Mouse (Mus musculus) kidney, postnatal 4 days (tissue): ENCODE data around the gene Fgf18.
A peak's percentile ranks its signal among the peaks of the same experiment; 100 is the strongest.

ENCODE experiments used
- DNase-seq, 2 experiments: peaks; one replicate each; pipeline ENCODE4 v3.0.0; 2021; ENCODE audit warnings: mixed read lengths in 2 of 2

Gene Fgf18

GRCm38 (mm10) chr11:33149453-33149852 is 2.3 kb upstream of the Fgf18 start:
- no peak for DNase-seq

- DNase-seq: no peak
Observed at GRCm38 (mm10) chr11:33149088-33149436, 1.9 kb upstream of the Fgf18 start.

- peak; percentile 84 to 88 for DNase-seq
Observed at GRCm38 (mm10) chr11:33148338-33149087, 1.3 kb upstream of the Fgf18 start.

- DNase-seq: peak; percentile 63 to 76
Observed at GRCm38 (mm10) chr11:33147572-33148337, 555 bp upstream of the Fgf18 start.

- peak; percentile 47 to 67 for DNase-seq
Observed at GRCm38 (mm10) chr11:33146651-33147131, 509 bp downstream of the Fgf18 start.

- peak; percentile 72 to 79 for DNase-seq
Observed at GRCm38 (mm10) chr11:33146143-33146497, 1.1 kb downstream of the Fgf18 start.

- no peak for DNase-seq
Observed at GRCm38 (mm10) chr11:33145201-33146142, 1.7 kb downstream of the Fgf18 start.

- DNase-seq: peak; percentile 38 to 63
Observed at GRCm38 (mm10) chr11:33143906-33144305, 3.3 kb downstream of the Fgf18 start.

GRCm38 (mm10) chr11:33142801-33143200 is 4.4 kb downstream of the Fgf18 start:
- no peak for DNase-seq

GRCm38 (mm10) chr11:33140111-33140460 is 7.1 kb downstream of the Fgf18 start:
- DNase-seq: no peak

- no peak for DNase-seq
Observed at GRCm38 (mm10) chr11:33139458-33140110, 7.6 kb downstream of the Fgf18 start.

GRCm38 (mm10) chr11:33138686-33139085 is 8.5 kb downstream of the Fgf18 start:
- no peak for DNase-seq

GRCm38 (mm10) chr11:33134391-33134986 is 12.7 kb downstream of the Fgf18 start:
- DNase-seq: no peak

- DNase-seq: no peak
Observed at GRCm38 (mm10) chr11:33132619-33133338, 14.4 kb downstream of the Fgf18 start.

- DNase-seq: no peak
Observed at GRCm38 (mm10) chr11:33127058-33127457, 20.1 kb downstream of the Fgf18 start.

- DNase-seq: peak; percentile 69 to 81
Observed at GRCm38 (mm10) chr11:33122575-33123268, 24.5 kb downstream of the Fgf18 start.

- no peak for DNase-seq
Observed at GRCm38 (mm10) chr11:33119556-33119955, 27.6 kb downstream of the Fgf18 start.

- no peak for DNase-seq
Observed at GRCm38 (mm10) chr11:33119116-33119515, 28.1 kb downstream of the Fgf18 start.

- no peak for DNase-seq
Observed at GRCm38 (mm10) chr11:33118480-33118879, 28.7 kb downstream of the Fgf18 start.

- DNase-seq: peak; percentile 13 to 19
Observed at GRCm38 (mm10) chr11:33115796-33116195, 31.4 kb downstream of the Fgf18 start.

- DNase-seq: peak in 1 of 2 experiments; percentile 14
Observed at GRCm38 (mm10) chr11:33112407-33112806, 34.8 kb downstream of the Fgf18 start.
